Mouse (Mus musculus): ENCODE measurements around the gene Iqcf4. TPM values are rescaled to one million over a fixed set of nuclear protein-coding genes. Genes with fewer than 3 reads are reported as not detected.

Gene Iqcf4
- polyA plus RNA-seq, 1 experiment: not detected

DNA sequence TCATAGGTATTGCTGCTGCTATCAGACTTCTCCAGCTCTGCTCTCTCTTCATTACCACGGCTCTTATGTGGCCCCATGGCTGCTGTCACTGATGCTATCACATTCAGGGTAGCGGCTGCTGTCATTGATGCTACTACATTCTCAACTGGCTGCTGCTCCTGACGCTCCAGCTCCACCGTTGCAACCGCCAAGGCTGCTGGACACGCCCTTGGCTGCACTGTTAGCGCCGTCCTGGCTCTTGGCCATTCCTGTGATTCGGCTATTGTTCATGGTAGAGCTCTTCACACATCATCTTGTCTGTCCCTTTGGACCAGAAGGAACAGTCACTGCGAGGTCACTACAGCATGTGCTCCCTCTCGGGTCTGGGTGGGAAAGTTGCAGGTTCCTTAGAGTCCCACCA lies 8.5 kb downstream of the Iqcf4 start:
- H3K36me3 ChIP-seq (ENCODE audit: control insufficient read depth, insufficient read depth, low read length, poor library complexity, severe bottlenecking): no peaks in the 10 kb centered on the region
- H3K4me3 ChIP-seq (ENCODE audit: low read depth, low read length): no peak overlapping the region
- H3K27ac ChIP-seq (ENCODE audit: insufficient read depth, low read length): no peak overlapping the region
- H3K4me1 ChIP-seq (ENCODE audit: control insufficient read depth, insufficient read depth, low read length): no peaks in the 10 kb centered on the region
- no peaks in the 10 kb centered on the region for H3K27me3 ChIP-seq (ENCODE audit: control insufficient read depth, insufficient read depth, low read length, poor library complexity, severe bottlenecking)
- H3K9me3 ChIP-seq (replicated peaks; ENCODE audit: control insufficient read depth, insufficient read depth, low read length, poor library complexity, severe bottlenecking): no peaks in the 10 kb centered on the region
- H3K9ac ChIP-seq (ENCODE audit: low read depth, poor library complexity, severe bottlenecking): no peak overlapping the region
- TF ChIP-seq CTCF (IDR thresholded peaks at IDR 0.05; ENCODE audit: low read depth, low read length): no peak

DNA sequence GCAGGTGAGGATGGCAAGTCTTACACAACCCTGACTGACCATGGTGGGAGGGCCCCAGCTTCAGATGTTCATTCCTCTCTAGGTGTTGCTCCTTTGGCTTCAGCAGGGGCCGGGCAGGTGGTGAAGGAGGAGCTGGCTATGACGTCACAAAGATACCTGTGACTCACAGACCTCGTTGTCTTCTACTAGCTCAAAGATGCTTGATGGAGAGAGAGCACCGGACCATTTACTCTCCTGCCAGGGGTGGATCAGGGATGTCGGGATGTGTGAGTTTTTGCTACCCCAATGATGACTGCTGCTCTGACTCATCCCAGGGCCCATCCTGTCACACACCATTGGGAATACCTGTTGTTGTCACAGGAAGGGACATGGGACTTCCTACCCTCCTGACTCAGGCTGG lies 9.3 kb downstream of the Iqcf4 start, which contains the start of gene Iqcf3:
TSS of gene Iqcf3 (minus strand) at position 101 of the 400 bp plus-strand sequence.
- no peak within 1 kb of the TSS for H3K9ac ChIP-seq (ENCODE audit: low read depth, poor library complexity, severe bottlenecking)
- H3K4me1 ChIP-seq (ENCODE audit: control insufficient read depth, insufficient read depth, low read length): no peaks in the 10 kb centered on the region
- no peak within 1 kb of the TSS for H3K27ac ChIP-seq (ENCODE audit: insufficient read depth, low read length)
- no peaks in the 10 kb centered on the region for H3K9me3 ChIP-seq (replicated peaks; ENCODE audit: control insufficient read depth, insufficient read depth, low read length, poor library complexity, severe bottlenecking)
- no peaks in the 10 kb centered on the region for H3K27me3 ChIP-seq (ENCODE audit: control insufficient read depth, insufficient read depth, low read length, poor library complexity, severe bottlenecking)
- TF ChIP-seq EP300 (IDR thresholded peaks at IDR 0.05; ENCODE audit: insufficient read depth, low read depth, low read length) (no peak), CTCF (IDR thresholded peaks at IDR 0.05; ENCODE audit: low read depth, low read length) (no peak), POLR2A (IDR thresholded peaks at IDR 0.05; ENCODE audit: insufficient read depth, low read length) (no peak)
- no peak within 1 kb of the TSS for H3K4me3 ChIP-seq (ENCODE audit: low read depth, low read length)
- no peaks in the 10 kb centered on the region for H3K36me3 ChIP-seq (ENCODE audit: control insufficient read depth, insufficient read depth, low read length, poor library complexity, severe bottlenecking)

DNA sequence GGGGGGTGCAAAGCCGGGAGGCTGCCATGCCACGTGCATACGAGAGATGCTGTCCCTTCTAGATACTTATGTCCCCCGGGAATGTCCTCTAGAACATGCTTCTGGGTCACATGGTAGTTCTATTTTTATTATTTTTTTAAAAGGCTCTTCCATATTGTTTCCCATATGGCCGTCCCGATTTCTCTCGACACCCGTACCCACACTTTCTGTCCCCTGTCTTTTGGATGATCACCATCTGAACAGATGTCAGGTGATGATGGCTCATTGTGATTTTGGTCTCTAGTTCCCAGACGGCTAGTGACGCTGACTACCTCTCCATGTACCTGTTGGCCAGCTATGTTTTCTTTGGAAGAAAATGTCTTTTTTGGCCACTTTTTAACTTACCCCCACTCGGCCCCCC lies 35.8 kb downstream of the Iqcf4 start:
- H3K9ac ChIP-seq (ENCODE audit: low read depth, poor library complexity, severe bottlenecking): no peak overlapping the region
- H3K4me1 ChIP-seq (ENCODE audit: control insufficient read depth, insufficient read depth, low read length): no peaks in the 10 kb centered on the region
- H3K4me3 ChIP-seq (ENCODE audit: low read depth, low read length): no peak overlapping the region
- TF ChIP-seq EP300 (IDR thresholded peaks at IDR 0.05; ENCODE audit: insufficient read depth, low read depth, low read length): no peak
- TF ChIP-seq POLR2A (IDR thresholded peaks at IDR 0.05; ENCODE audit: insufficient read depth, low read length): no peak
- TF ChIP-seq CTCF (IDR thresholded peaks at IDR 0.05; ENCODE audit: low read depth, low read length): no peak
- H3K9me3 ChIP-seq (replicated peaks; ENCODE audit: control insufficient read depth, insufficient read depth, low read length, poor library complexity, severe bottlenecking): no peaks in the 10 kb centered on the region
- no peak overlapping the region for H3K27ac ChIP-seq (ENCODE audit: insufficient read depth, low read length)
- no peaks in the 10 kb centered on the region for H3K36me3 ChIP-seq (ENCODE audit: control insufficient read depth, insufficient read depth, low read length, poor library complexity, severe bottlenecking)
- no peaks in the 10 kb centered on the region for H3K27me3 ChIP-seq (ENCODE audit: control insufficient read depth, insufficient read depth, low read length, poor library complexity, severe bottlenecking)

DNA sequence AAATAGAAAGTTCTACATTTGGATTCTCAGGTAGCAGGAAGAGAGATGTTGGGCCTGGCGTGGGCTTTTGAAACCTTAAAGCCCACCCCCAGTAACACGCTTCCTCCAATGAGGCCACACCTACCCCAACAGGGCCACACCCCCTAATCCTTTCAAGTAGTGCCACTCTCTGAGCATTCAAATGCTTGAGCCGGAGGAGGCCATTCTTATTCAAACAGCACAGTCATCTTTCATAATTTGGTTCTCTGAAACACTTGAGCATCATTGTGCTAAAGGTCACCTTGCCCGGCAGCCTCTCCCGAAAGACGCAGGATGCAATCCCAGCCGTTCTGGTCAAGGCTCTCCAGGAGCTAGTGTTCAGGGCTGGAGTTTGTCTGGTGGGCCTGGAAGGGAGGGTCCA lies 36.5 kb downstream of the Iqcf4 start:
- H3K9me3 ChIP-seq (replicated peaks; ENCODE audit: control insufficient read depth, insufficient read depth, low read length, poor library complexity, severe bottlenecking): no peaks in the 10 kb centered on the region
- no peak for TF ChIP-seq CTCF (IDR thresholded peaks at IDR 0.05; ENCODE audit: low read depth, low read length)
- TF ChIP-seq EP300 (IDR thresholded peaks at IDR 0.05; ENCODE audit: insufficient read depth, low read depth, low read length): 0 out of 2 replicates have a peak, but pooled peaks have one; percentile 28
- no peak for TF ChIP-seq POLR2A (IDR thresholded peaks at IDR 0.05; ENCODE audit: insufficient read depth, low read length)
- no peak overlapping the region for H3K4me3 ChIP-seq (ENCODE audit: low read depth, low read length)
- H3K27ac ChIP-seq (ENCODE audit: insufficient read depth, low read length): no peak overlapping the region
- H3K9ac ChIP-seq (ENCODE audit: low read depth, poor library complexity, severe bottlenecking): no peak overlapping the region
- no peaks in the 10 kb centered on the region for H3K27me3 ChIP-seq (ENCODE audit: control insufficient read depth, insufficient read depth, low read length, poor library complexity, severe bottlenecking)
- H3K36me3 ChIP-seq (ENCODE audit: control insufficient read depth, insufficient read depth, low read length, poor library complexity, severe bottlenecking): no peaks in the 10 kb centered on the region
- no peaks in the 10 kb centered on the region for H3K4me1 ChIP-seq (ENCODE audit: control insufficient read depth, insufficient read depth, low read length)

DNA sequence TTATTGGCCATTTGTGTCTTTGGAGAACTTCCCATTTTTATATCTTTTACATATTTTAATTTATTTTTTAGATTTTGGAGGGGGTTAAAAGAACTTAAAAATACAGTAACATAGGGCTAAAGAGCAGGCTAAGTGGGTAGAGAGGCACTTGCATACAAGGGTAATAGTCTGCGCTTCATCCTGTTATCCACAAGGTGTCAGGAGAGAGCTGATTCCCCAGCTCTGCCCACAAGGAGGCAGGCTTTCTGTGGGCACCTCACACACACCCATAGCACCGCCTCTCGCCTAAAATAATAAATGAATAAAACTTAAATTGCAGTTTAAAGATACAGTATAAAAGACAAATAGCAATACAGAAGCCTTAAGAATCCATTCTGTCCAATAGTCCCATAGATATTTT lies 39.0 kb downstream of the Iqcf4 start:
- Histone ChIP-seq H3K4me3 (ENCODE audit: low read depth, low read length) (no peak overlapping the region), H3K9me3 (replicated peaks; ENCODE audit: control insufficient read depth, insufficient read depth, low read length, poor library complexity, severe bottlenecking) (no peaks in the 10 kb centered on the region), H3K9ac (ENCODE audit: low read depth, poor library complexity, severe bottlenecking) (no peak overlapping the region), H3K4me1 (ENCODE audit: control insufficient read depth, insufficient read depth, low read length) (no peaks in the 10 kb centered on the region), H3K27ac (ENCODE audit: insufficient read depth, low read length) (no peak overlapping the region), H3K27me3 (ENCODE audit: control insufficient read depth, insufficient read depth, low read length, poor library complexity, severe bottlenecking) (no peaks in the 10 kb centered on the region), H3K36me3 (ENCODE audit: control insufficient read depth, insufficient read depth, low read length, poor library complexity, severe bottlenecking) (no peaks in the 10 kb centered on the region)
- peak; percentile 94 for TF ChIP-seq CTCF (IDR thresholded peaks at IDR 0.05; ENCODE audit: low read depth, low read length)
- no peak for TF ChIP-seq POLR2A (IDR thresholded peaks at IDR 0.05; ENCODE audit: insufficient read depth, low read length)
- no peak for TF ChIP-seq EP300 (IDR thresholded peaks at IDR 0.05; ENCODE audit: insufficient read depth, low read depth, low read length)

DNA sequence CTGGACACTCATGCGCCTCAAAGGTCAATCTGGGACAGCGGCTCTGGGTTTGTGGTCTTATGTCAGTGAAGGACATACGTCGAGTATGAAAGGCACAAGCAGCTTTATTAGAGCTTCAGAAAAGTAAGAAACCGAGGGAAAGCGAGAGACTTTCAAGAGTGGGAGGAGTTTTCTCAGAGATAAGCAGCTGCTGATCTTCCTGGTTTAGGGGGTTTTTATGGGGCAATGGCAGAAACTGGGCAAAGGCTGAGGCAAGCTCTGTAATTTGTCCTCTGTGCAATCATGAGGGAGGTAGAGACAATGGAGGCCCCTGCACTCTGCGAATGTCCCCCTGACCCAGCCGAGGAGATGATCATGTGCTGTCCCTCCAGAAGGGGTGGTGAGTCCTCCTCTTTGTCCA lies 50.9 kb downstream of the Iqcf4 start:
- no peak overlapping the region for H3K4me3 ChIP-seq (ENCODE audit: low read depth, low read length)
- H3K9ac ChIP-seq (ENCODE audit: low read depth, poor library complexity, severe bottlenecking): no peak overlapping the region
- no peak for TF ChIP-seq CTCF (IDR thresholded peaks at IDR 0.05; ENCODE audit: low read depth, low read length)
- TF ChIP-seq POLR2A (IDR thresholded peaks at IDR 0.05; ENCODE audit: insufficient read depth, low read length): no peak
- TF ChIP-seq EP300 (IDR thresholded peaks at IDR 0.05; ENCODE audit: insufficient read depth, low read depth, low read length): no peak
- no peaks in the 10 kb centered on the region for H3K36me3 ChIP-seq (ENCODE audit: control insufficient read depth, insufficient read depth, low read length, poor library complexity, severe bottlenecking)
- H3K9me3 ChIP-seq (replicated peaks; ENCODE audit: control insufficient read depth, insufficient read depth, low read length, poor library complexity, severe bottlenecking): no peaks in the 10 kb centered on the region
- no peaks in the 10 kb centered on the region for H3K4me1 ChIP-seq (ENCODE audit: control insufficient read depth, insufficient read depth, low read length)
- H3K27ac ChIP-seq (ENCODE audit: insufficient read depth, low read length): no peak overlapping the region
- no peaks in the 10 kb centered on the region for H3K27me3 ChIP-seq (ENCODE audit: control insufficient read depth, insufficient read depth, low read length, poor library complexity, severe bottlenecking)
